Mouse (Mus musculus) ES-Bruce4 (cell line): ENCODE data around the gene Mafg.

Experiments
- CTCF ChIP-seq: IDR thresholded peaks from one replicate; pipeline ENCODE4 v1.8.1; 2011; ENCODE audit warnings: low read depth, low read length
- EP300 ChIP-seq: IDR thresholded peaks from 2 replicates; pipeline ENCODE4 v1.6.1; 2011; ENCODE audit warnings: low read depth, low read length; ENCODE audit not compliant: insufficient read depth
- POLR2A ChIP-seq: IDR thresholded peaks from one replicate; pipeline ENCODE4 v1.8.1; 2011; ENCODE audit warnings: low read length; ENCODE audit not compliant: insufficient read depth

DNA sequence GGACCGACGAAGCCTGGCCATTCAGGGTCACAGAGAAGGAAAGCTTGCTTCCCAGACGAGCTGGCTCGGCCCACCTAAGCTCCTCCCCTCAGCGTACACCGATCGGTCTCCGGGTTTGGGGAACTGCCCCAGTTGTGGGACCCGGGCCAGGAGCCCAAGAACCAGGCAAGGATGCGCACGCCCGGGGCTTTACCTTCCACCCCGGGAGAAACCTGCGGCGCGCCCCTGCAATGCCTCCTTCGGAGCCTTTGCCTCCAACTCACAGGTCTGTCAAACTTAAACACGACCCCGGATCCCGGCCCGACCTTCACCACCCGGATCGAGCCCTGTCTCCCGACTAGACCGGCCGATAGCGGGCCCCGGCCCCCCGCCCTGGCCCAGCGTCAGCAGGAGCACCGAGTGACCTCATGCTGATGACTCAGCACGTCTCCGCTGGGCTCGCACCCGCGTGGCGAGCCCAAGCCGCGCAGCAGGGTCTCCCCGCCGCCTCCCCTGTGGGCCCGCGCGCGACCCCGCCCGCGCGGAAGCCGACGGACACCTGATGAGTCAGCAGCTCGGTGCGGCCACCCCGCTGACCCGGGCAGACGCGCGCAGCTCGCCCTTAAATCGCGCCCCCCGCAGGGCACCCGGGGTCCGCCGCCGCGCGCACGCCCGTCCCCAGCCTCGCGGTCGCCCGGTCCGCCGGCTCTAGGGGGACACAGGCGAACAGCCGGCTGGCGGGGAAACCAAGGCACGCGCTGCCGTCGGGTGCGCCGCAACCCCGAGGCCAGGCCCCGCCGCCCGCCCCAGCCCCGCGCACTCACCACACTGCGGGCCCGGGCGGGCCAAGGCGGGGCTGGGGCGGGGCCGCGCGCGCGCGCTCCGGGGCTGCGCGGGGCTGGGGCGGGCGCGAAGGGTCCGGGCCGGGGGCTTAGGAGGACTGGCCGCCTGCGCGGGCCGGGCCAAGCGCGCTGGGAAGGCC, 561 bp downstream of the Mafg start:
- TF ChIP-seq CTCF (no peak), POLR2A (no peak), EP300 (no peak)
